17 mouse cellular contexts compared by ENCODE assay signal in genomic region chr2:166891366-166891880, GRCm38 (mm10). TPM values are rescaled to one million over a fixed set of nuclear protein-coding genes. Genes with fewer than 3 reads are reported as not detected.
DNase-seq lines count a peak whose midpoint lies in the region; ATAC-seq and TF ChIP-seq lines count a peak whose summit lies in the region.
"Had no signal": no experiment of that assay in that cellular context is flagged by ENCODE, and none has a peak within 500 bp of the region (broad histone marks: within the 10 kb centered on the region; RNA-seq: fewer than 3 reads in every experiment).

No protein-coding gene starts in this region.

- WGBS in hindbrain, postnatal 0 days, result 78% methylated on average over 9 of the region's 9 CpGs
- 74% methylated on average over 9 of the region's 9 CpGs for WGBS in hindbrain, embryonic 10.5 days
- 74% methylated on average over 9 of the region's 9 CpGs for WGBS in midbrain, postnatal 0 days
- 74% methylated on average over 9 of the region's 9 CpGs for WGBS in midbrain, embryonic 10.5 days

- H3K36me3 ChIP-seq in hindbrain, postnatal 0 days (ENCODE audit: insufficient read depth, low read length), result peaks cover 39% of the 10 kb centered on the region
- H3K36me3 ChIP-seq in hindbrain, embryonic 10.5 days, result peaks cover 42% of the 10 kb centered on the region
- H3K36me3 ChIP-seq in midbrain, postnatal 0 days (ENCODE audit: insufficient read depth, low read length), result peaks cover 37% of the 10 kb centered on the region
- peaks cover 39% of the 10 kb centered on the region for H3K36me3 ChIP-seq in midbrain, embryonic 10.5 days
- H3K36me3 ChIP-seq in splenic B cell, adult 2 months (ENCODE audit: control insufficient read depth, insufficient read depth, low read length, poor library complexity, severe bottlenecking), result peaks cover 15% of the 10 kb centered on the region

- ATAC-seq in hindbrain, postnatal 0 days, result no peak
- no peak for ATAC-seq in midbrain, postnatal 0 days (ENCODE audit: low FRiP score)
- ATAC-seq: forebrain, embryonic 14.5 days had no signal

- H3K4me3 ChIP-seq in hindbrain, postnatal 0 days (ENCODE audit: low read length), result no peak overlapping the region
- no peak overlapping the region for H3K4me3 ChIP-seq in hindbrain, embryonic 10.5 days
- no peak overlapping the region for H3K4me3 ChIP-seq in midbrain, postnatal 0 days (ENCODE audit: low read depth, low read length)
- H3K4me3 ChIP-seq in midbrain, embryonic 10.5 days, result no peak overlapping the region
- H3K4me3 ChIP-seq: heart, embryonic 15.5 days; hindbrain, embryonic 12.5 days; limb, embryonic 12.5 days; megakaryocyte, embryonic 14.5 days; neural tube, embryonic 15.5 days had no signal

- peak; percentile 28 for TF ChIP-seq CTCF in hindbrain, postnatal 0 days (IDR thresholded peaks at IDR 0.05; ENCODE audit: low read depth)
- TF ChIP-seq CTCF in midbrain, postnatal 0 days (IDR thresholded peaks at IDR 0.05), result peak; percentile 23

- DNase-seq in hindbrain, postnatal 0 days (ENCODE audit: low spot score), result no peak
- no peak for DNase-seq in hindbrain, embryonic 10.5 days (ENCODE audit: low spot score)
- DNase-seq in midbrain, postnatal 0 days (ENCODE audit: low spot score), result no peak
- DNase-seq in midbrain, embryonic 10.5 days (ENCODE audit: low spot score), result no peak
- DNase-seq in ZHBTc4 (ENCODE audit: low read depth, low spot score), result peak; percentile 76
- DNase-seq in splenic B cell, adult 2 months (ENCODE audit: low read depth, low spot score), result peak; percentile 52
- DNase-seq in kidney, adult 11 months, result no peak
- DNase-seq in gastrocnemius, postnatal 14 days, result no peak
- DNase-seq: cerebellum, adult 9-10 months; heart, adult 11 months; lung, adult 18-20 months had no signal

- H3K27ac ChIP-seq in hindbrain, postnatal 0 days, result no peak overlapping the region
- no peak overlapping the region for H3K27ac ChIP-seq in hindbrain, embryonic 10.5 days
- H3K27ac ChIP-seq in midbrain, postnatal 0 days (ENCODE audit: low read depth, low read length), result no peak overlapping the region
- H3K27ac ChIP-seq in midbrain, embryonic 10.5 days (replicated peaks), result no peak overlapping the region
- H3K27ac ChIP-seq: heart, embryonic 15.5 days; hindbrain, embryonic 12.5 days; limb, embryonic 12.5 days; neural tube, embryonic 15.5 days had no signal

- H3K9me3 ChIP-seq in hindbrain, postnatal 0 days (ENCODE audit: low read length), result no peaks in the 10 kb centered on the region
- H3K9me3 ChIP-seq in hindbrain, embryonic 10.5 days, result no peaks in the 10 kb centered on the region
- H3K9me3 ChIP-seq in midbrain, postnatal 0 days (ENCODE audit: low read length), result no peaks in the 10 kb centered on the region
- H3K9me3 ChIP-seq in midbrain, embryonic 10.5 days (replicated peaks), result no peaks in the 10 kb centered on the region
- H3K9me3 ChIP-seq: heart, embryonic 15.5 days; hindbrain, embryonic 12.5 days; limb, embryonic 12.5 days; megakaryocyte, embryonic 14.5 days; neural tube, embryonic 15.5 days had no signal

- intact Hi-C loops in gastrocnemius, postnatal 14 days (cut with DNase I; ENCODE audit: low total_unique reads), result no loop called here

- no peak overlapping the region for H3K4me2 ChIP-seq in hindbrain, postnatal 0 days (ENCODE audit: low read depth, low read length)
- H3K4me2 ChIP-seq in midbrain, postnatal 0 days (ENCODE audit: low read depth, low read length, poor library complexity, severe bottlenecking), result no peak overlapping the region
- H3K4me2 ChIP-seq: heart, embryonic 15.5 days; hindbrain, embryonic 12.5 days; limb, embryonic 12.5 days; neural tube, embryonic 15.5 days had no signal

- no peaks in the 10 kb centered on the region for H3K27me3 ChIP-seq in hindbrain, postnatal 0 days (ENCODE audit: insufficient read depth, low read length)
- no peaks in the 10 kb centered on the region for H3K27me3 ChIP-seq in hindbrain, embryonic 10.5 days (ENCODE audit: insufficient read depth, poor library complexity, severe bottlenecking)
- no peaks in the 10 kb centered on the region for H3K27me3 ChIP-seq in midbrain, postnatal 0 days (ENCODE audit: insufficient read depth, low read length)
- no peaks in the 10 kb centered on the region for H3K27me3 ChIP-seq in midbrain, embryonic 10.5 days (ENCODE audit: low read depth, poor library complexity, severe bottlenecking)
- no peaks in the 10 kb centered on the region for H3K27me3 ChIP-seq in splenic B cell, adult 2 months (ENCODE audit: control insufficient read depth, insufficient read depth, low read length, poor library complexity, severe bottlenecking)
- H3K27me3 ChIP-seq: heart, embryonic 15.5 days; hindbrain, embryonic 12.5 days; limb, embryonic 12.5 days; megakaryocyte, embryonic 14.5 days; neural tube, embryonic 15.5 days had no signal

- no peak overlapping the region for H3K9ac ChIP-seq in hindbrain, postnatal 0 days (replicated peaks; ENCODE audit: low read length)
- no peak overlapping the region for H3K9ac ChIP-seq in midbrain, postnatal 0 days (replicated peaks; ENCODE audit: low read length, poor library complexity, severe bottlenecking)
- H3K9ac ChIP-seq: heart, embryonic 15.5 days; hindbrain, embryonic 12.5 days; limb, embryonic 12.5 days; neural tube, embryonic 15.5 days had no signal

- H3K4me1 ChIP-seq in hindbrain, postnatal 0 days (ENCODE audit: insufficient read depth, low read length), result no peaks in the 10 kb centered on the region
- H3K4me1 ChIP-seq in hindbrain, embryonic 10.5 days (replicated peaks), result peaks cover 3% of the 10 kb centered on the region; the same call in 1 of the 2 replicates
- H3K4me1 ChIP-seq in midbrain, postnatal 0 days (ENCODE audit: insufficient read depth, low read length), result no peaks in the 10 kb centered on the region
- peaks cover 13% of the 10 kb centered on the region for H3K4me1 ChIP-seq in midbrain, embryonic 10.5 days
- H3K4me1 ChIP-seq: heart, embryonic 15.5 days; neural tube, embryonic 15.5 days had no signal

RNA-seq across cellular contexts. Expression of gene Cse1l, which starts 14.4 kb away (rescaled TPM):
- total RNA-seq in hindbrain, postnatal 0 days (2014; rRNA removed), result 66.1 and 78.7 TPM in 2 replicates
- 68.1 and 71.2 TPM in 2 replicates for polyA plus RNA-seq in hindbrain, postnatal 0 days (2015; fragmentation: Nextera tagmentation; extraction: Ambion mirVana)
- 165 and 190 TPM in 2 replicates for polyA plus RNA-seq in hindbrain, embryonic 10.5 days (2016; fragmentation: Nextera tagmentation; extraction: Ambion mirVana)
- total RNA-seq in midbrain, postnatal 0 days (2014; rRNA removed), result 82.8 and 88.7 TPM in 2 replicates
- polyA plus RNA-seq in midbrain, postnatal 0 days (2015; fragmentation: Nextera tagmentation; extraction: Ambion mirVana), result 69.7 and 70.1 TPM in 2 replicates
- polyA plus RNA-seq in midbrain, embryonic 10.5 days (2016; fragmentation: Nextera tagmentation; extraction: Ambion mirVana), result 207 and 219 TPM in 2 replicates
- 10 to 100 TPM; 46.8 to 50.2 TPM for total RNA-seq in gastrocnemius, postnatal 14 days (2021)

Comparison
In these comparisons a context has a peak if more than half of its experiments do, and no peak if none do; other contexts are left out.
1. DNase-seq: peak in ZHBTc4 (single experiment) and splenic B cell, adult 2 months (single experiment); none in hindbrain, postnatal 0 days (single experiment), hindbrain, embryonic 10.5 days (single experiment), midbrain, postnatal 0 days (single experiment), midbrain, embryonic 10.5 days (single experiment), kidney, adult 11 months (single experiment) and gastrocnemius, postnatal 14 days (single experiment).